Mouse (Mus musculus) forebrain, embryonic 13.5 days (tissue): Measurements from ENCODE around the gene Slc26a1. TPM values are rescaled to one million over a fixed set of nuclear protein-coding genes. Genes with fewer than 3 reads are reported as not detected.

Experiments used
- ATAC-seq: fragments of 200-750 bp; cut with Nextera tagmentation; 2 replicates; pipeline ENCODE4 v1.8.0; 2017
- H3K27ac ChIP-seq: fragments of 300-500 bp; sonication (generic); 2 replicates; pipeline ENCODE4 v1.5.1; 2015; ENCODE audit warnings: inconsistent platforms, mild to moderate bottlenecking, moderate library complexity
- H3K27me3 ChIP-seq: fragments of 300-500 bp; sonication (generic); 2 replicates; pipeline ENCODE4 v1.6.1; 2015; ENCODE audit warnings: mild to moderate bottlenecking, inconsistent platforms
- H3K36me3 ChIP-seq: fragments of 300-500 bp; sonication (generic); 2 replicates; pipeline ENCODE4 v1.6.1; 2015; ENCODE audit warnings: mild to moderate bottlenecking, inconsistent platforms; ENCODE audit not compliant: poor library complexity, severe bottlenecking
- H3K4me1 ChIP-seq: fragments of 300-500 bp; sonication (generic); 2 replicates; pipeline ENCODE4 v1.6.1; 2015; ENCODE audit warnings: inconsistent platforms
- H3K4me2 ChIP-seq: fragments of 300-500 bp; sonication (generic); 2 replicates; pipeline ENCODE4 v1.6.1; 2015; ENCODE audit warnings: inconsistent platforms, mild to moderate bottlenecking, moderate library complexity
- H3K4me3 ChIP-seq: fragments of 300-500 bp; sonication (generic); 2 replicates; pipeline ENCODE4 v1.5.1; 2015; ENCODE audit warnings: mild to moderate bottlenecking, inconsistent platforms
- H3K9ac ChIP-seq: fragments of 300-500 bp; sonication (generic); 2 replicates; pipeline ENCODE4 v1.6.1; 2015; ENCODE audit warnings: mild to moderate bottlenecking, inconsistent platforms
- H3K9me3 ChIP-seq: fragments of 300-500 bp; sonication (generic); replicated peaks from 2 replicates; pipeline ENCODE4 v1.6.1; 2016; ENCODE audit warnings: inconsistent platforms
- WGBS: fragments of 180-500 bp; shearing (Covaris S2); methylation state at CpG from one replicate; pipeline ENCODE4 v1.1.7; 2015; 5-methylcytosine and 5-hydroxymethylcytosine counted together
- polyA plus RNA-seq: library from polyadenylated mRNA; unstranded; fragments of >200 nt; fragmentation: Nextera tagmentation; extraction: Ambion mirVana; gene quantifications from 2 replicates; pipeline ENCODE4 v1.2.1, GENCODE M21; 2015

The Slc26a1 gene
- polyA plus RNA-seq, 1 experiment from 2014 or later = 1.6 TPM

GRCm38 (mm10) chr5:108680871-108681270, 5.5 kb upstream of the Slc26a1 start:
- H3K27me3 ChIP-seq = no peaks in the 10 kb centered on the region
- H3K27ac ChIP-seq = no peak overlapping the region
- 92% methylated on average over 6 of the region's 6 CpGs for WGBS
- no peaks in the 10 kb centered on the region for H3K36me3 ChIP-seq
- peaks cover 15% of the 10 kb centered on the region for H3K4me1 ChIP-seq
- no peak overlapping the region for H3K4me3 ChIP-seq
- no peaks in the 10 kb centered on the region for H3K9me3 ChIP-seq
- no peak overlapping the region for H3K9ac ChIP-seq
- no peak overlapping the region for H3K4me2 ChIP-seq
- no peak for ATAC-seq

DNA sequence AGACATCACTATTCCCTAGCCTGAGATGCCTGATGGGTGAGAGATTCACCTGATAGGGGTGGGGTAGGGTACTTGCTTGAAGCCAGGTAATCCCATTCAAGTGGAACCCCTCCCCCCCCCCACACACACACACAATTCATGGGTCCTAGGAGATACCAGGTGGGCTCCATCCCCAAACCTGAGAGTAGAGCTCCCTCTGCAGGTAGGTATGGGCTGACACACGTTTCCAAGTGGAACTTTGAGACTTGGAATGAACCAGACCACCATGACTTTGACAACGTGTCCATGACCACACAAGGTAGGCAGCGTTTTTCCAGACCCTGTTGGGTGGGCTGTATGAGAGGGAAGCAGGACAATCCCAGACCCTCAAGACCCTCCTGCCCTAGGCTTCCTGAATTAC, 4.5 kb upstream of the Slc26a1 start:
- H3K4me3 ChIP-seq = no peak overlapping the region
- no peak overlapping the region for H3K4me2 ChIP-seq
- H3K4me1 ChIP-seq = peaks cover 15% of the 10 kb centered on the region
- H3K9ac ChIP-seq = no peak overlapping the region
- H3K9me3 ChIP-seq = no peaks in the 10 kb centered on the region
- no peak for ATAC-seq
- no peaks in the 10 kb centered on the region for H3K36me3 ChIP-seq
- 61% methylated on average over 3 of the region's 3 CpGs for WGBS
- H3K27me3 ChIP-seq = no peaks in the 10 kb centered on the region
- H3K27ac ChIP-seq = no peak overlapping the region

DNA sequence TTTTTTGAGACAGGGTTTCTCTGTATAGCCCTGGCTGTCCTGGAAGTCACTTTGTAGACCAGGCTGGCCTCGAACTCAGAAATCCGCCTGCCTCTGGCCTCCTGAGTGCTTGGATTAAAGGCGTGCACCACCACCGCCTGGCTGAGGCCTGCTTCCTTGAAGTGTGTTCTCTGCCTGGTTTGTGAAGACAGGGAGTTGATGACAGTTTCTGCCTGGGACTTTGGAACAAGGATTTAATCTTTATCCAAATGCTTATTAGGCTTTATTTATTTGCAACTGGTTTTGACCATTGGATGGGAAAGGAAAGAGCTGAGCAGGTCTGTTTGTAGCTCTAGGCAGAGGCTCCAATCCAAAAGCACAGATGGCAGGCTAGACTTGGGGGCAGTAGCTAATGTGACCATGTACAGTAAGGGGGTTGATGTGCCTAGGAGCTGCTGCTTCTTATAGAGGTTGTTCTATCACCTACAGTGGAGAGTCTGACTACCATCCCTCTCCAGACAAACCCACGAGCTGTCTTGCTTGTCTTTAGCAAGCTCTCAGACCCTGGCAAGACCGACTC, 3.0 kb upstream of the Slc26a1 start:
- no peaks in the 10 kb centered on the region for H3K27me3 ChIP-seq
- 0 out of 2 replicates have a peak, but pooled peaks cover under 1% of the 10 kb centered on the region for H3K36me3 ChIP-seq
- no peaks in the 10 kb centered on the region for H3K9me3 ChIP-seq
- no peak overlapping the region for H3K9ac ChIP-seq
- no peak overlapping the region for H3K4me2 ChIP-seq
- ATAC-seq = no peak
- H3K27ac ChIP-seq = 0 out of 2 replicates have a peak overlapping the region, but pooled peaks have one; percentile 15
- WGBS = 85% methylated on average over 6 of the region's 6 CpGs
- H3K4me3 ChIP-seq = no peak overlapping the region
- H3K4me1 ChIP-seq = peaks cover 15% of the 10 kb centered on the region

GRCm38 (mm10) chr5:108677605-108678295, 2.4 kb upstream of the Slc26a1 start:
- WGBS = 3% methylated on average over 25 of the region's 25 CpGs

GRCm38 (mm10) chr5:108676772-108677498, 1.6 kb upstream of the Slc26a1 start:
- H3K36me3 ChIP-seq = peaks cover 15% of the 10 kb centered on the region
- peak overlapping the region; percentile 57 for H3K9ac ChIP-seq
- no peaks in the 10 kb centered on the region for H3K9me3 ChIP-seq
- H3K4me1 ChIP-seq = peaks cover 15% of the 10 kb centered on the region
- WGBS = 13% methylated on average over 5 of the region's 5 CpGs
- H3K4me2 ChIP-seq = peak overlapping the region; percentile 60
- H3K4me3 ChIP-seq = peak overlapping the region; percentile 35
- peak overlapping the region; percentile 91 for H3K27ac ChIP-seq
- no peaks in the 10 kb centered on the region for H3K27me3 ChIP-seq
- ATAC-seq = peak; percentile 62

More at GRCm38 (mm10) chr5:108677605-108678295, 2.4 kb upstream of the Slc26a1 start:
- no peaks in the 10 kb centered on the region for H3K9me3 ChIP-seq
- peak; percentile 94 for ATAC-seq
- H3K9ac ChIP-seq = peak overlapping the region; percentile 57
- H3K36me3 ChIP-seq = peaks cover 7% of the 10 kb centered on the region
- peak overlapping the region; percentile 91 for H3K27ac ChIP-seq
- no peaks in the 10 kb centered on the region for H3K27me3 ChIP-seq
- H3K4me3 ChIP-seq = peak overlapping the region; percentile 35
- peak overlapping the region; percentile 60 for H3K4me2 ChIP-seq
- peaks cover 15% of the 10 kb centered on the region for H3K4me1 ChIP-seq

DNA sequence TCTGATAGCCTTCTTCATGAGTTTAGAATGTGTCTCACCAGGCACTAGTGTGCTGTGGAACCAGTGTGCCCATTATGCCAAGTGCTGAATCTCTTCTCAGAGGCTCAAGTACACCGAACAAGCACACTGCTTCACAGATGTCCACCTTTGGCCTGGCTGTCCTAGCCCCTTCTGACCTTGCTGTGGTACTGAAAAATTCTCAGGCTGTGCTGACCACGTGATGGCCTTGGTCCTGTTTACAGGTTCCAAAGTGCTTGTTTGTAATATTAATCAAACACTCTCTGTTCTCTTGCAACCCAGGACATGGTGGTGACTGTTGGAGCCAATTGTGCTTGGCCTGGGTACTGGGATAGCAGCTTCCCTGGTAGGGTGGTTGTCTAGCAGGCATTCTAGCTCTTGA, 745 bp downstream of the Slc26a1 start:
- Histone ChIP-seq H3K9me3 (no peaks in the 10 kb centered on the region), H3K4me2 (no peak overlapping the region), H3K27ac (no peak overlapping the region), H3K4me3 (no peak overlapping the region), H3K36me3 (peaks cover 21% of the 10 kb centered on the region), H3K9ac (no peak overlapping the region), H3K27me3 (no peaks in the 10 kb centered on the region), H3K4me1 (peaks cover 22% of the 10 kb centered on the region)
- 90% methylated on average over 2 of the region's 2 CpGs for WGBS
- no peak for ATAC-seq

- Histone ChIP-seq H3K4me1 (peaks cover 20% of the 10 kb centered on the region), H3K36me3 (peaks cover 21% of the 10 kb centered on the region), H3K27me3 (no peaks in the 10 kb centered on the region), H3K9ac (no peak overlapping the region), H3K4me3 (no peak overlapping the region), H3K9me3 (no peaks in the 10 kb centered on the region), H3K4me2 (no peak overlapping the region), H3K27ac (no peak overlapping the region)
- ATAC-seq = no peak
- 94% methylated on average over 12 of the region's 12 CpGs for WGBS
Observed at GRCm38 (mm10) chr5:108671757-108672156, 3.6 kb downstream of the Slc26a1 start.

DNA sequence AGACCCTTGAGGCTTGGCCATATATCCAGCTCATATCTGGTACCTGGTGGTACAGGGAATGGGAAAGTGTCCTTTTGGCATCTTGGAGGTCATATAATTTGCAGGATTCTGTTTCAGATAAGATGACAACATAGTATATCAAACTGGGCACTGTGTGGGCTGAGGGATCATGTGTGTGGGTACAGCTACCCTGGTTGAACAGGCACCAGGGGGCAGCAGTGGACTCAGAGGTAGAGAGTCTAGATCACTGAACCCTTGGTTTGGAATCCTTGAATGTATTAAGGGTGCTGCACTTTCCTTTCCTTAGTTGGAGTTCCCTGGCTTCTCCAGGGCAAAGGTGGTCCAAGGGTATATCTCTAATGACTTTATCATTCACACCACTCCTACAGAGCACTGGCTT, 4.6 kb downstream of the Slc26a1 start:
- no peak overlapping the region for H3K9ac ChIP-seq
- H3K27ac ChIP-seq = no peak overlapping the region

DNA sequence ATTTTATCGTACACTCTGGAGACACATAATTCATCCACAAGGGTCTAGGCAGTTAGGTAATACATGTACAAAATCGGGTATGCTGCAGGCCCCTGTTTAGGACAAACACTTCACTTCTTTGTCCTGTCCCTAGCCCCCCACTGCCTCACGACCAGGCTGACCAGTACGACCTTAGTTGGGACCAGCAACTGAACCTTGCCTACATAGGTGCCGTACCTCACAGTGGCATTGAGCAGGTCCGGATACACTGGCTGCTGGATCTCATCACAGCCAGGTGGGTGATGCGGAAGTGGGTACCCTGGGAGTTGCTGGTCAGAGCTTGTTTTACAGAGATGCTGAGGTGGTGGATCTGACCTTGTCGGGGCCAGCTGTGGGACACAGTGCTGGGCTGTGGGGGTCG, 5.4 kb downstream of the Slc26a1 start:
- Histone ChIP-seq H3K4me1 (peaks cover 17% of the 10 kb centered on the region), H3K4me2 (peak overlapping the region; percentile 61), H3K27me3 (peaks cover 3% of the 10 kb centered on the region; the same call in 1 of the 2 replicates), H3K27ac (no peak overlapping the region), H3K36me3 (peaks cover 21% of the 10 kb centered on the region), H3K9ac (peak overlapping the region; percentile 69; the same call in 1 of the 2 replicates), H3K9me3 (no peaks in the 10 kb centered on the region), H3K4me3 (peak overlapping the region; percentile 53)
- 78% methylated on average over 9 of the region's 9 CpGs for WGBS
- ATAC-seq = peak; percentile 5; the same call in 1 of the 2 replicates

More for the DNA sequence above, 4.6 kb downstream of the Slc26a1 start:
- peaks cover 21% of the 10 kb centered on the region for H3K36me3 ChIP-seq
- H3K4me2 ChIP-seq = no peak overlapping the region
- no peak for ATAC-seq
- peaks cover 17% of the 10 kb centered on the region for H3K4me1 ChIP-seq
- no peaks in the 10 kb centered on the region for H3K9me3 ChIP-seq
- no peak overlapping the region for H3K4me3 ChIP-seq
- H3K27me3 ChIP-seq = no peaks in the 10 kb centered on the region

- WGBS = 6% methylated on average over 43 of the region's 43 CpGs
- H3K36me3 ChIP-seq = peaks cover 21% of the 10 kb centered on the region
Observed at GRCm38 (mm10) chr5:108668977-108669936, 6.1 kb downstream of the Slc26a1 start, which contains the start of gene Dgkq. Dgkq (minus strand) TSS chr5:108669672.

GRCm38 (mm10) chr5:108668387-108668932, 6.9 kb downstream of the Slc26a1 start:
- Histone ChIP-seq H3K4me3 (peak overlapping the region; percentile 53), H3K9me3 (no peaks in the 10 kb centered on the region), H3K36me3 (peaks cover 21% of the 10 kb centered on the region), H3K27me3 (peaks cover 9% of the 10 kb centered on the region; the same call in 1 of the 2 replicates), H3K4me1 (peaks cover 17% of the 10 kb centered on the region), H3K4me2 (peak overlapping the region; percentile 61), H3K9ac (peak overlapping the region; percentile 69), H3K27ac (peak overlapping the region; percentile 80; the same call in 1 of the 2 replicates)
- 10% methylated on average over 3 of the region's 3 CpGs for WGBS
- ATAC-seq = no peak

More at GRCm38 (mm10) chr5:108668977-108669936, 6.1 kb downstream of the Slc26a1 start, which contains the start of gene Dgkq:
- peaks cover 9% of the 10 kb centered on the region; the same call in 1 of the 2 replicates for H3K27me3 ChIP-seq
- H3K4me2 ChIP-seq = peak within 1 kb of the TSS; percentile 61
- H3K9ac ChIP-seq = peak within 1 kb of the TSS; percentile 69
- no peaks in the 10 kb centered on the region for H3K9me3 ChIP-seq
- peak within 1 kb of the TSS; percentile 53 for H3K4me3 ChIP-seq
- H3K4me1 ChIP-seq = peaks cover 17% of the 10 kb centered on the region
- ATAC-seq = peak; percentile 88
- H3K27ac ChIP-seq = peak within 1 kb of the TSS; percentile 80
